Mouse (Mus musculus) brain, embryonic 14.5 days (tissue): ENCODE data around the gene Hist2h2bb.
"Not testable (repeated sequence)": the region's sequence is repeated elsewhere in the genome, so short reads cannot be mapped to it uniquely, and the experiment has no call there.

Experiments used
- CTCF ChIP-seq: fragments of 200-500 bp; IDR thresholded peaks from 2 replicates; pipeline ENCODE4 v1.5.1; 2012; ENCODE audit warnings: inconsistent platforms, mild to moderate bottlenecking, moderate library complexity, borderline replicate concordance; ENCODE audit not compliant: insufficient read depth, insufficient read length; ENCODE audit errors: extremely low read depth
- POLR2A ChIP-seq: fragments of 200-500 bp; IDR thresholded peaks from 2 replicates; pipeline ENCODE4 v1.6.1; 2012; ENCODE audit warnings: mild to moderate bottlenecking, inconsistent platforms, borderline replicate concordance; ENCODE audit not compliant: poor library complexity, insufficient read depth, insufficient read length, severe bottlenecking; ENCODE audit errors: extremely low read depth

DNA sequence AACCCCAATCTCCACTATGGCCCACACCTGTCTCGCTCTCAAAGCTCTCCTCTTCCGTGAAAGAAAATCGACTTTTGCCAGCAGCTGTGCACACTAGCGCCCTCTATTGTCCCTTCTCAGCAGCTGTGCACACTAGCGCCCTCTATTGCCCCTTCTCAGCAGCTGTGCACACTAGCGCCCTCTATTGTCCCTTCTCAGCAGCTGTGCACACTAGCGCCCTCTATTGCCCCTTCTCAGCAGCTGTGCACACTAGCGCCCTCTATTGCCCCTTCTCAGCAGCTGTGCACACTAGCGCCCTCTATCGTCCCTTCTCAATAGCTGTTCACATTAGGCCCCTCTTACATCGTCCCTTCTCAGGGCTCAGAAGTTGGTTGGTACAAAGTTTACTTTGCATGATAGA lies 17.8 kb downstream of the Hist2h2bb start:
- not testable (repeated sequence) for TF ChIP-seq POLR2A, CTCF
